Mouse (Mus musculus): ENCODE measurements at regions not wholly inside any gene's neighbourhood (a gene's known extent, or its start where the extent isn't known, plus 50 kb on each side); places are given as distances from the start of the nearest gene placed in this dataset.

- DNase-seq (ENCODE audit: low read depth, low spot score) = no peak
These were observed 150.3 kb downstream of the Rpl14 start for GRCm38 (mm10) chr9:120721451-120722123.

DNA sequence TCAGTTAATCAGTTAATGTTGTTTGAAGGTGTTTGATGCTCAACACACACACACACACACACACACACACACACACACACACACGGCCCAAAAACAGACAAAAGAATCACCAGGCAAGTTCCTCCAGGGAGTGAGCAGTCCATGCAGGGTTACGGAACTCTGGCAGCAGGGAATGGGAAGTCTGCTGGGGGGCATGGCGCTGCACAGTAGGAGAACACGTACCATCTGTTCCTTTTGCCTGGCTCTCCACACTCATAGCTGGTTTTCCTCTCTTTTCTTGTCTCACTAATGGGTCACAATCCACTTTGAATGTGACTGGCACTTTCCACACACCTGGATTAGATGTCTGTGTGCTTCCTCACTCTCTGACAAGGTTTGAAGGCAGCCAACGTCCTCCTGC, 151.8 kb downstream of the Rpl14 start:
- no peak for DNase-seq (ENCODE audit: low read depth, low spot score)

DNA sequence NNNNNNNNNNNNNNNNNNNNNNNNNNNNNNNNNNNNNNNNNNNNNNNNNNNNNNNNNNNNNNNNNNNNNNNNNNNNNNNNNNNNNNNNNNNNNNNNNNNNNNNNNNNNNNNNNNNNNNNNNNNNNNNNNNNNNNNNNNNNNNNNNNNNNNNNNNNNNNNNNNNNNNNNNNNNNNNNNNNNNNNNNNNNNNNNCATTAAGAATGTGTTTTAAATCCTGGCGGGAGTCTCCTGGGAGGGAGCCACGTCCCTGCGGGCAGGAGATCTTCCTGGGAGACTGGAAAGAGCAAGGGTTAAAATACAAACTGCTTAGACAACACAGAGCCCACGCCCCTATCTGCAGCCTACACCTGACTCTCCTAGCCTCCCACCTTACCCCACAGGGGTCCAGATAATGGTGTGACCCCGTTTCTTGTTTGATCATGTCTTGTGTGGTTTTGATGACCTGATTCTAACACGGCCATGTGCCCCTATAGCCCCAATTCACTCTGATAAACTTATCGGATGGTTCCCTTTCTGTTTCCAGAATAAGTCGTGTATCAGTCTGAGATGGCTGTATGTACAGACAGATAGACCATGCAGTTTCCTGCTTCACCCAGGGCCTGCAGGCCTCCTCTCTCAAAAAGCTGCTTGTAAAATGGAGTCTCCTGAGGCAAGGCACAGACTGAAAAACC, 160.8 kb downstream of the Rpl14 start:
- DNase-seq (ENCODE audit: low read depth, low spot score) = no peak

DNA sequence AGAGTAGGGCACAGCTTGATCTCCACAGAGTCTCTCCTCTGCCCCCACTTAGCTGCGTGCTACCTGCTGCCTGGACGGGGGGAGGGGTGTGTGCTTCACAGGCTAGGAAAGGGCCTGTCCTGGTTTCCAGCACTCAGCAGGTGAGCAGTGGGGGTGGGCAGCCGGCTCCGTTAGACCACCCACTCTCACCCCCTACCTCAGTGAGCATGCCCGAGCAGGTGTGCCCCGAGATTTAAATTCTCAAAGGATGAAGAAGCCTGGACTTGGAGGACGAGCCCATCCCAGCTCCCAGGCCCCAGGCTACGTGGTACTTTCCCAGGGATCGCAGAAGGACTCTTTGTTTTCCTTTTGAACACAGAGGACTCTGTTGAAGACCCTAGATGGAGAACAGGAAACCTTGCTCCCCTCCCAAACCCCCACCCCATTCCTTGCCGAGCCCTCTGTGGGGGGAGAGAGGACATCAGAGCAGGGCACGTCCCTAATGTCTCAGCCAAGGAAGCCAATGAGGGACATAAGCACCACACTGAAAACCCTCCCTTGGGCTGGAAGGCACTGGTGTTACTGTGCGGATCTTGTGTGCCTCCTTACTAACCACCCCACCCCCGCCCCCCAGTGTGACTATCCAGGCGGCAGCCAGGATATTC, 161.5 kb downstream of the Rpl14 start:
- DNase-seq (ENCODE audit: low read depth, low spot score) = no peak

DNA sequence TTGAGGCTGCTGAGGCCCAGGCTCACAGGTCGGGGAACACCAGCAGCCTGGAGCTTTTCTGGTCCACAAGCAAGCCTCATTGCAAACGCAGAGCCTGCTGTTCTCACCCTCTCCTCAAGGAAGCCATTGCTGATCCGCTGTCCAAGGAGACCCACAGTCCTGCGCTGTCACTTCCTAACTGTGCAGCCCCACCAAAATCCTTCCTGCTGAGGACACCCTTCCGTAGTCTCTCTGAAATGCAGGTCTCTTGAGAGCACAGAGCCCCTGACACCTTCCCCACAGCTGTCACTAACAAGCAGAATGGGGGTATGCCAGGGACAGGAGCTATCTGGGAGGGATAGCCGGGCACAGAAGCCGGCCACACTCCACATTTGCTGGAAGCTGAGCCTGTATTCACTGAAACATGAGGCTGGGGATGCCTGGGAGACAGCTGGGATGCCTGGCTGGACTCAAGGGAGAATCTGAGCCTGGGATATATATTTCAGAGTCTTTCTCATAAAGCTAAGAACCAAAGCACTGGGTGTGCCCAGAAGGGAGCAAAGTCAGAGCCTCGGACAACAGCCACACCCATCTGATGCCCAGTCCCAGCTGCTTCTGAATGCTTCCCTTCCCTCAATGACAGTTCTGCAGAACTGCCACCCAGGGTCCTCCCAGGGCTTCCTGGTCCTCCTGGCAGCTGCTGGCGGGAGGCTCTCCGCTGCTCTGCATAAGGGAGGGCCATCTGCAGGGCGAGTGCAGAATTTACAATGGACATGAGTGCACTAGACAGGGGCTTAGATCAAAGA, 162.6 kb downstream of the Rpl14 start:
- no peak for DNase-seq (ENCODE audit: low read depth, low spot score)

GRCm38 (mm10) chr9:120735217-120735616, 164.0 kb downstream of the Rpl14 start:
- no peak for DNase-seq (ENCODE audit: low read depth, low spot score)

GRCm38 (mm10) chr9:120737956-120738355, 166.7 kb downstream of the Rpl14 start:
- DNase-seq (ENCODE audit: low read depth, low spot score) = no peak

- no peak for DNase-seq (ENCODE audit: low read depth, low spot score)
These were observed 168.1 kb downstream of the Rpl14 start for GRCm38 (mm10) chr9:120739199-120739952.

DNA sequence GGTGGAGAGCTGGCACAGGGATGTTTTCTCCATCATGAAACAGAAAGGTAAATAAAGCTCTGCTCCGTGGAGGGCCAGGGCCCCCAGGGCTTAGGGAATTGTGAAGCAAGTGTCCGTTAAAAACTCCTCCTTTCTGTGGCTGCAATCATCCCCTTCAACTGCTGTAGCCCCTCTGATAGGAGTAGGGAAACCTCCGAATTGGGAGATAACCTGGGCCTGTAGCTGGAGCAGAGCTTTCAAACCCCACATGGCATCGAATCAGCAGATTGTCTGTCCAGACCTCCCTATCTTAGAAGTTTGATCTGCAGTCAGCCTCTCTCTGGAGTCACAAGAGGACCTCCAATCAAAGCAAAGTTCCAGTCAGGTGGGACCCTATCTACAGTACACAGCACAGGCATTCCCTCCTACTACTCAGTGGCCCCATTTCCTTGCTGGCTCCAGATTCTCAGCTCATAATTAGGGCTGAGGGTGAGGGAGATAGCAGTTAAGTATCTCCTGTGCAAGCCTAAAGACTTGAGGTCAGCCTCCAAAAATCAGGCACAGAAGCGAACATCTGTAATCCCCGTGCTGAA, 168.8 kb downstream of the Rpl14 start:
- DNase-seq (ENCODE audit: low read depth, low spot score) = no peak

- DNase-seq (ENCODE audit: low read depth, low spot score) = no peak
These were observed 170.3 kb downstream of the Rpl14 start for GRCm38 (mm10) chr9:120741521-120741920.

DNA sequence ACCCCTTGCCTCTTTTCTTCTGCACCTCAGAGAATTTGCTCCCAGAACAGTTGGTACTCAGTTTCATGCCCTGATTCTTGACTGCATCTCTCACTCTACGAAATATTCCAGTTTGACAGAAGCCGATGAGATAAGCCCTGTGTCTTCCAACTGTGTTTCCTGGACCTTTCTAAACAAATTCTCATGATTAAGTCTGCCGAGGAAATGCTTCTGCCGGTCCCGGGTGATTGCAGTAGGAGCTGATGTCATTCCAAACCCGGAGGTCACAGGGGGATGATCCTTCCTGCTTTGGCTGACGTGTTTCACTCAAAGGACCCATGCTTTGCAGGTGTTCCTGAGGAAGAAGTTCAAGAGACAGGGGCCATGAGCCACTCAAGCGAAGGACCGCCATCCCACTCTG, 172.2 kb downstream of the Rpl14 start:
- DNase-seq (ENCODE audit: low read depth, low spot score) = no peak

DNA sequence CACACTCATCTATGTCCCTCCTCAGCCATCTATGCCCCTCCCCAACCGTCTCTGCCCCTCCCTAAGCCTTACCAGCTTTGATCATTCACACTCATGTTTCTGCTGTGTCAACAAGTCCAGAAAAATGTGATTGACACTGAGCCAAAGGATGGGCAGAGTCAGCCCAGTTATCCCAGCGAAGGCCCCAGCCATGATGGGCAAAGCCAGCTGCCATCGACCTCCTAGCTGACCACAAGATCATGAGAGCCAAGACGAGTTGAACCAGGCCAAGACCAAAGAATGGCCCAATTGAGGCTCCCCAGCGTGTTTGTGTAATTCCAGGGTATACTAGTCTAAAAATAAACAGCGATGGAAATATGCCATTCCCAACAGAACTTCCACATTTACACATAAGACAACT, 174.4 kb downstream of the Rpl14 start:
- no peak for DNase-seq (ENCODE audit: low read depth, low spot score)

- DNase-seq (ENCODE audit: low read depth, low spot score) = no peak
These were observed 178.2 kb upstream of the Ctnnb1 start for GRCm38 (mm10) chr9:120750820-120751219.

GRCm38 (mm10) chr9:120751686-120752484, 177.1 kb upstream of the Ctnnb1 start:
- DNase-seq (ENCODE audit: low read depth, low spot score) = no peak

DNA sequence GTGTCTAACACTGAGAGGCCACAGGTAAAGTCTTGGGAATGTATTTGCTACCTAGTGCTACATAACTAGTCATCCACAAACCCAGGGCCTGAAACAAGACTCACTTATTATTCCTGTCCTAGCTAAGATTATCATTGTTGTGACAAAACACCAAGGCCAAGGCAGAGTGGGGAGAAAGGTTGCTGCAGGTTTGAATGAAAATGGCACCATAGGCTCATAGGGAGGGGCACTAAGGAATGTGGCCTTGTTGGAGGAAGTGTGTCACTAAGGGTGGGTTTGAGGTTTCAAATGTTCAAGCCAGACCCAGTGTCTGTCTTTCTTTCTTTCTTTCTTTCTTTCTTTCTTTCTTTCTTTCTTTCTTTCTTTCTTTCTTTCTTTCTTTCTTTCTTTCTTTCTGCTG, 174.9 kb upstream of the Ctnnb1 start:
- no peak for DNase-seq (ENCODE audit: low read depth, low spot score)

DNA sequence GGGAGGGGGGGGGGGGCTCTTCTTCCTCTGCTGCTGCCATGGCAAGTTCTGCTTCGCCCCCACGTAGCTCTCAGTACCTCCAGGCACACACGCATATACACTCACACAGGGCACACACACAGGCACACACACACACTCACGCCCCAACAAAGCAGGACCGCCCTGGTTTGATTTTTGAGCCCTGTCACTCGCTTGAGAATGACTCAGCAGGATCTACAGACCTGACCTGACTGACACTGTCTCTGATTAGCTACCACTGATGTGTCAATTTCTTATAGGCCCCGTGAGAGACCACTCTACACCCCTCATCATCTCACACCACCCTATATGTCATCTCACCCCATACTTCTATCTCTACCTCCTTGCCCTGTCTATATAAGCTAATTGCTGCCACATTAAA, 173.5 kb upstream of the Ctnnb1 start:
- DNase-seq (ENCODE audit: low read depth, low spot score) = no peak

GRCm38 (mm10) chr9:120758003-120758402, 171.0 kb upstream of the Ctnnb1 start:
- DNase-seq (ENCODE audit: low read depth, low spot score) = no peak

DNA sequence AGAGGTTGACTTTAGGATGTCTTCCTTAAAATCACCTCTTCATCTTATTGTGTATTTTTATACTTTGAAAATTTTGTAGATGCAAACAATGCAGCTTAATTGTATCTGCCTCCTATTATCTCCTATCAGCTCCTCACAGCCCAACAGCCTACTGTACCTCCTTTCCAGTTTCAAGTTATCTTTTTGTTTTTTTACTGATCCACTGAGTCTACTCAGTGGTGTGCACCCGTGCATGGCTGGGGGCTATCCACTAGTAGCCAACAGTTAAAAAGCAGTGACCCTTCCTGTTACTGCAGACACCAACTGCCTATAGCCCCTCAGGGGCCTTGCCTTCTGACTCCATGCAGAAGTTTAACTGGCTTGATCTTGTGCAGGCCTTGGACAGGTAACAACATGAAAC, 170.4 kb upstream of the Ctnnb1 start:
- DNase-seq (ENCODE audit: low read depth, low spot score) = no peak

- DNase-seq (ENCODE audit: low read depth, low spot score) = no peak
These were observed 169.2 kb upstream of the Ctnnb1 start for GRCm38 (mm10) chr9:120759771-120760170.

- no peak for DNase-seq (ENCODE audit: low read depth, low spot score)
These were observed 165.2 kb upstream of the Ctnnb1 start for GRCm38 (mm10) chr9:120763802-120764201.

Measured in embryo, embryonic 11.5 days (tissue).